Mouse (Mus musculus): ENCODE measurements around the gene March9.
"Not testable (repeated sequence)": the region's sequence is repeated elsewhere in the genome, so short reads cannot be mapped to it uniquely, and the experiment has no call there.

Gene March9

GRCm38 (mm10) chr10:127079665-127080391 lies 19.8 kb upstream of the March9 start:
- CTCF ChIA-PET, result no interaction called here

GRCm38 (mm10) chr10:127078677-127079575 lies 18.9 kb upstream of the March9 start:
- CTCF ChIA-PET, result interaction anchor here (1.2 kb wide), 1 partner anchor 131 kb away, joined by 12 read pairs; no protein-coding TSS in a partner anchor

GRCm38 (mm10) chr10:127078001-127078676 lies 18.2 kb upstream of the March9 start:
- CTCF ChIA-PET, result interaction anchor here (1.2 kb wide), 1 partner anchor 132 kb away, joined by 12 read pairs; no protein-coding TSS in a partner anchor

- CTCF ChIA-PET, result no interaction called here
Measured at GRCm38 (mm10) chr10:127077515-127077914, 17.5 kb upstream of the March9 start.

GRCm38 (mm10) chr10:127076082-127076481 lies 16.1 kb upstream of the March9 start:
- CTCF ChIA-PET, result interaction anchor here (0.6 to 1.0 kb wide), 2 partner anchors 37 to 47 kb away, joined by 3 to 7 read pairs; no protein-coding TSS in a partner anchor

GRCm38 (mm10) chr10:127075651-127076050 lies 15.7 kb upstream of the March9 start:
- CTCF ChIA-PET, result interaction anchor here (0.5 to 0.9 kb wide), 3 partner anchors 47 to 155 kb away, joined by 3 to 7 read pairs (median 6); no protein-coding TSS in a partner anchor

GRCm38 (mm10) chr10:127075080-127075479 lies 15.1 kb upstream of the March9 start, which contains the start of gene Agap2:
Agap2 (plus strand) TSS chr10:127075284.
- CTCF ChIA-PET, result interaction anchor here (0.9 kb wide), 1 partner anchor 155 kb away, joined by 3 read pairs; no protein-coding TSS in a partner anchor

- CTCF ChIA-PET, result interaction anchor here (0.6 kb wide), 1 partner anchor 33 kb away, joined by 4 read pairs; no protein-coding TSS in a partner anchor
Measured at GRCm38 (mm10) chr10:127073981-127074380, 14.0 kb upstream of the March9 start.

- CTCF ChIA-PET, result not testable (repeated sequence)
Measured at GRCm38 (mm10) chr10:127072969-127073368, 13.0 kb upstream of the March9 start.

GRCm38 (mm10) chr10:127072270-127072669 lies 12.3 kb upstream of the March9 start:
- CTCF ChIA-PET, result not testable (repeated sequence)

GRCm38 (mm10) chr10:127071203-127071602 lies 11.2 kb upstream of the March9 start:
- CTCF ChIA-PET, result interaction anchor here (0.6 kb wide), 1 partner anchor 25 kb away, joined by 3 read pairs; no protein-coding TSS in a partner anchor

GRCm38 (mm10) chr10:127070190-127071121 lies 10.5 kb upstream of the March9 start, which contains the start of gene Tspan31:
Tspan31 (minus strand) TSS chr10:127070264.
- CTCF ChIA-PET, result interaction anchor here (0.6 kb wide), 3 partner anchors 23 to 143 kb away, joined by 3 to 5 read pairs (median 4); no protein-coding TSS in a partner anchor

- CTCF ChIA-PET, result interaction anchor here (0.6 kb wide), 2 partner anchors 17 to 144 kb away, joined by 5 to 8 read pairs; no protein-coding TSS in a partner anchor
Measured at GRCm38 (mm10) chr10:127069281-127070189, 9.6 kb upstream of the March9 start.

GRCm38 (mm10) chr10:127068360-127069038 lies 8.5 kb upstream of the March9 start:
- CTCF ChIA-PET, result no interaction called here

- CTCF ChIA-PET, result no interaction called here
Measured at GRCm38 (mm10) chr10:127066519-127067018, 6.6 kb upstream of the March9 start.

- CTCF ChIA-PET, result no interaction called here
Measured at GRCm38 (mm10) chr10:127065981-127066380, 6.0 kb upstream of the March9 start.

GRCm38 (mm10) chr10:127063913-127064870 lies 4.2 kb upstream of the March9 start:
- CTCF ChIA-PET, result no interaction called here
